Mouse (Mus musculus): Measurements from ENCODE around the gene Bri3. TPM values are rescaled to one million over a fixed set of nuclear protein-coding genes. Genes with fewer than 3 reads are reported as not detected.

Bri3 gene
- polyA plus RNA-seq, 1 experiment, result 242 TPM

- DNase-seq, result no peak
- Histone ChIP-seq H3K4me3 (ENCODE audit: insufficient read depth, low read depth, low read length) (no peak overlapping the region), H3K27me3 (replicated peaks; ENCODE audit: control insufficient read depth, insufficient read depth, low read length) (no peaks in the 10 kb centered on the region; the same call in 1 of the 2 replicates), H3K27ac (ENCODE audit: insufficient read depth, low read depth, low read length) (no peak overlapping the region), H3K4me1 (ENCODE audit: control insufficient read depth, insufficient read depth, low read length) (no peaks in the 10 kb centered on the region), H3K36me3 (ENCODE audit: control insufficient read depth, insufficient read depth, low read length) (no peaks in the 10 kb centered on the region)
- TF ChIP-seq POLR2A (IDR thresholded peaks at IDR 0.05; ENCODE audit: low read depth, low read length) (no peak), CTCF (conservative IDR thresholded peaks at IDR 0.05; ENCODE audit: insufficient read depth, insufficient read length, low read depth, low read length) (no peak)
- 69% methylated on average over 5 of the region's 5 CpGs for WGBS
Measured at GRCm38 (mm10) chr5:144400821-144401220, 156.6 kb downstream of the Bri3 start.

GRCm38 (mm10) chr5:144406256-144406655 lies 162.0 kb downstream of the Bri3 start:
- H3K27ac ChIP-seq (ENCODE audit: insufficient read depth, low read depth, low read length), result no peak overlapping the region
- H3K27me3 ChIP-seq (replicated peaks; ENCODE audit: control insufficient read depth, insufficient read depth, low read length), result no peaks in the 10 kb centered on the region; the same call in 1 of the 2 replicates
- H3K36me3 ChIP-seq (ENCODE audit: control insufficient read depth, insufficient read depth, low read length), result no peaks in the 10 kb centered on the region
- H3K4me1 ChIP-seq (ENCODE audit: control insufficient read depth, insufficient read depth, low read length), result no peaks in the 10 kb centered on the region
- no peak overlapping the region for H3K4me3 ChIP-seq (ENCODE audit: insufficient read depth, low read depth, low read length)
- 88% methylated on average over 11 of the region's 11 CpGs for WGBS
- DNase-seq, result no peak
- TF ChIP-seq CTCF (conservative IDR thresholded peaks at IDR 0.05; ENCODE audit: insufficient read depth, insufficient read length, low read depth, low read length), result no peak
- no peak for TF ChIP-seq POLR2A (IDR thresholded peaks at IDR 0.05; ENCODE audit: low read depth, low read length)

- no peak for TF ChIP-seq CTCF (conservative IDR thresholded peaks at IDR 0.05; ENCODE audit: insufficient read depth, insufficient read length, low read depth, low read length)
- no peak for TF ChIP-seq POLR2A (IDR thresholded peaks at IDR 0.05; ENCODE audit: low read depth, low read length)
- 96% methylated on average over 10 of the region's 10 CpGs for WGBS
- H3K4me1 ChIP-seq (ENCODE audit: control insufficient read depth, insufficient read depth, low read length), result no peaks in the 10 kb centered on the region
- no peaks in the 10 kb centered on the region for H3K27me3 ChIP-seq (replicated peaks; ENCODE audit: control insufficient read depth, insufficient read depth, low read length)
- H3K27ac ChIP-seq (ENCODE audit: insufficient read depth, low read depth, low read length), result no peak overlapping the region
- no peaks in the 10 kb centered on the region for H3K36me3 ChIP-seq (ENCODE audit: control insufficient read depth, insufficient read depth, low read length)
- no peak for DNase-seq
- no peak overlapping the region for H3K4me3 ChIP-seq (ENCODE audit: insufficient read depth, low read depth, low read length)
Measured at GRCm38 (mm10) chr5:144410666-144411065, 166.4 kb downstream of the Bri3 start.

- no peaks in the 10 kb centered on the region for H3K27me3 ChIP-seq (replicated peaks; ENCODE audit: control insufficient read depth, insufficient read depth, low read length)
Measured at GRCm38 (mm10) chr5:144411702-144412101, 167.5 kb downstream of the Bri3 start.

GRCm38 (mm10) chr5:144412781-144413180 lies 168.5 kb downstream of the Bri3 start:
- no peak for DNase-seq
- Histone ChIP-seq H3K27me3 (replicated peaks; ENCODE audit: control insufficient read depth, insufficient read depth, low read length) (no peaks in the 10 kb centered on the region), H3K36me3 (ENCODE audit: control insufficient read depth, insufficient read depth, low read length) (no peaks in the 10 kb centered on the region), H3K27ac (ENCODE audit: insufficient read depth, low read depth, low read length) (no peak overlapping the region), H3K4me3 (ENCODE audit: insufficient read depth, low read depth, low read length) (no peak overlapping the region), H3K4me1 (ENCODE audit: control insufficient read depth, insufficient read depth, low read length) (no peaks in the 10 kb centered on the region)
- WGBS, result 61% methylated on average over 4 of the region's 4 CpGs
- no peak for TF ChIP-seq POLR2A (IDR thresholded peaks at IDR 0.05; ENCODE audit: low read depth, low read length)
- no peak for TF ChIP-seq CTCF (conservative IDR thresholded peaks at IDR 0.05; ENCODE audit: insufficient read depth, insufficient read length, low read depth, low read length)

More at GRCm38 (mm10) chr5:144411702-144412101, 167.5 kb downstream of the Bri3 start:
- WGBS, result 51% methylated on average over 5 of the region's 5 CpGs
- H3K27ac ChIP-seq (ENCODE audit: insufficient read depth, low read depth, low read length), result no peak overlapping the region
- TF ChIP-seq CTCF (conservative IDR thresholded peaks at IDR 0.05; ENCODE audit: insufficient read depth, insufficient read length, low read depth, low read length) (no peak), POLR2A (IDR thresholded peaks at IDR 0.05; ENCODE audit: low read depth, low read length) (no peak)
- no peak overlapping the region for H3K4me3 ChIP-seq (ENCODE audit: insufficient read depth, low read depth, low read length)
- no peaks in the 10 kb centered on the region for H3K36me3 ChIP-seq (ENCODE audit: control insufficient read depth, insufficient read depth, low read length)
- DNase-seq, result no peak
- no peaks in the 10 kb centered on the region for H3K4me1 ChIP-seq (ENCODE audit: control insufficient read depth, insufficient read depth, low read length)

- WGBS, result 68% methylated on average over 12 of the region's 12 CpGs
- Histone ChIP-seq H3K36me3 (ENCODE audit: control insufficient read depth, insufficient read depth, low read length) (no peaks in the 10 kb centered on the region), H3K4me1 (ENCODE audit: control insufficient read depth, insufficient read depth, low read length) (no peaks in the 10 kb centered on the region), H3K27ac (ENCODE audit: insufficient read depth, low read depth, low read length) (no peak overlapping the region), H3K4me3 (ENCODE audit: insufficient read depth, low read depth, low read length) (no peak overlapping the region), H3K27me3 (replicated peaks; ENCODE audit: control insufficient read depth, insufficient read depth, low read length) (no peaks in the 10 kb centered on the region)
- peak; percentile 55 for DNase-seq
- no peak for TF ChIP-seq POLR2A (IDR thresholded peaks at IDR 0.05; ENCODE audit: low read depth, low read length)
- no peak for TF ChIP-seq CTCF (conservative IDR thresholded peaks at IDR 0.05; ENCODE audit: insufficient read depth, insufficient read length, low read depth, low read length)
Measured at GRCm38 (mm10) chr5:144418456-144418855, 174.2 kb downstream of the Bri3 start.

GRCm38 (mm10) chr5:144420001-144420400 lies 175.8 kb downstream of the Bri3 start:
- Histone ChIP-seq H3K27me3 (replicated peaks; ENCODE audit: control insufficient read depth, insufficient read depth, low read length) (no peaks in the 10 kb centered on the region), H3K36me3 (ENCODE audit: control insufficient read depth, insufficient read depth, low read length) (no peaks in the 10 kb centered on the region), H3K4me3 (ENCODE audit: insufficient read depth, low read depth, low read length) (no peak overlapping the region), H3K4me1 (ENCODE audit: control insufficient read depth, insufficient read depth, low read length) (no peaks in the 10 kb centered on the region), H3K27ac (ENCODE audit: insufficient read depth, low read depth, low read length) (no peak overlapping the region)
- DNase-seq, result no peak
- no peak for TF ChIP-seq CTCF (conservative IDR thresholded peaks at IDR 0.05; ENCODE audit: insufficient read depth, insufficient read length, low read depth, low read length)
- no peak for TF ChIP-seq POLR2A (IDR thresholded peaks at IDR 0.05; ENCODE audit: low read depth, low read length)
- 85% methylated on average over 8 of the region's 8 CpGs for WGBS
